Mouse (Mus musculus) forebrain, embryonic 11.5 days (tissue): ENCODE data around the gene Pygb. TPM values are rescaled to one million over a fixed set of nuclear protein-coding genes. Genes with fewer than 3 reads are reported as not detected.

Experiments
- ATAC-seq: fragments of 200-750 bp; cut with Nextera tagmentation; replicated peaks from 2 replicates; pipeline ENCODE4 v1.8.0; 2017; ENCODE audit warnings: moderate TSS enrichment; ENCODE audit not compliant: low FRiP score
- DNase-seq: peaks from one replicate; pipeline ENCODE4 v3.0.0-alpha.2; 2017; ENCODE audit warnings: low spot score
- H3K27ac ChIP-seq: fragments of 300-500 bp; sonication (generic); 2 replicates; pipeline ENCODE4 v1.5.1; 2014; ENCODE audit warnings: low read depth, low read length
- H3K27me3 ChIP-seq: fragments of 300-500 bp; sonication (generic); 2 replicates; pipeline ENCODE4 v1.6.1; 2014; ENCODE audit warnings: mild to moderate bottlenecking, low read length, mixed read lengths; ENCODE audit not compliant: control insufficient read depth, insufficient read depth
- H3K36me3 ChIP-seq: fragments of 300-500 bp; sonication (generic); 2 replicates; pipeline ENCODE4 v1.6.1; 2014; ENCODE audit warnings: mild to moderate bottlenecking, low read length, moderate library complexity, mixed read lengths; ENCODE audit not compliant: control insufficient read depth, insufficient read depth
- H3K4me1 ChIP-seq: fragments of 300-500 bp; sonication (generic); replicated peaks from 2 replicates; pipeline ENCODE4 v1.6.1; 2014; ENCODE audit warnings: low read length, mixed read lengths; ENCODE audit not compliant: control insufficient read depth, insufficient read depth
- H3K4me2 ChIP-seq: fragments of 300-500 bp; sonication (generic); 2 replicates; pipeline ENCODE4 v1.6.1; 2014; ENCODE audit warnings: low read depth, mild to moderate bottlenecking, low read length, moderate library complexity, mixed read lengths; ENCODE audit not compliant: severe bottlenecking
- H3K4me3 ChIP-seq: fragments of 300-500 bp; sonication (generic); 2 replicates; pipeline ENCODE4 v1.5.1; 2014; ENCODE audit warnings: low read depth, low read length
- H3K9ac ChIP-seq: fragments of 300-500 bp; sonication (generic); 2 replicates; pipeline ENCODE4 v1.6.1; 2014; ENCODE audit warnings: low read length
- H3K9me3 ChIP-seq: fragments of 300-500 bp; sonication (generic); 2 replicates; pipeline ENCODE4 v1.6.1; 2016; ENCODE audit warnings: low read length, mixed read lengths; ENCODE audit not compliant: control insufficient read depth
- WGBS: fragments of 180-500 bp; shearing (Covaris S2); extraction: QIAGEN DNeasy Blood & Tissue Kit; methylation state at CpG from one replicate; pipeline ENCODE4 v1.1.7; 2014; 5-methylcytosine and 5-hydroxymethylcytosine counted together
- polyA plus RNA-seq: library from polyadenylated mRNA; unstranded; fragments of >200 nt; fragmentation: Nextera tagmentation; extraction: Ambion mirVana; gene quantifications from 2 replicates; pipeline ENCODE4 v1.2.1, GENCODE M21; 2014

The Pygb gene
- polyA plus RNA-seq, 1 experiment from 2014 or later: 55.6 TPM

- Histone ChIP-seq H3K27me3 (no peaks in the 10 kb centered on the region), H3K4me3 (no peak overlapping the region), H3K9ac (no peak overlapping the region), H3K9me3 (no peaks in the 10 kb centered on the region), H3K4me2 (no peak overlapping the region), H3K4me1 (no peaks in the 10 kb centered on the region), H3K36me3 (peaks cover 3% of the 10 kb centered on the region; the same call in 1 of the 2 replicates), H3K27ac (no peak overlapping the region)
- ATAC-seq (no peak), DNase-seq (no peak)
- WGBS: 91% methylated on average over 3 of the region's 3 CpGs
These were observed 39.9 kb downstream of the Pygb start for GRCm38 (mm10) chr2:150826426-150826825.

DNA sequence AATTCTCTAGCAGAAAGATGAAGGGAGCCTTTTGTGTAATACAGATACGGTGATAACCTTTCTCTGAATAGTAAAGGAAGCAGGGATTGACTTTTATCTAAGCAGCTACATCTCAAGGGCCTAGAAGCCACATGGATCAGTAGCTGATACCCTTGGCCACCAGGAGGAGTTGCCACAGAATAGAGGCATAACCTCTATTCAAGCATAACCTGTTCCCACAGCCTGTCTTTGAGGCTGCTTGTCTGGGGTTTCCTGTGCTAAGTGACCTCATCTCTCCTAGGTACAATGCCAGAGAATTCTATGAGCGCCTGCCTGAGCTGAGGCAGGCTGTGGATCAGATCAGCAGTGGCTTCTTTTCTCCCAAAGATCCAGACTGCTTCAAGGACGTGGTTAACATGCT is 41.6 kb downstream of the Pygb start:
- Histone ChIP-seq H3K27ac (no peak overlapping the region), H3K4me2 (no peak overlapping the region), H3K9ac (no peak overlapping the region), H3K9me3 (no peaks in the 10 kb centered on the region), H3K27me3 (no peaks in the 10 kb centered on the region), H3K36me3 (peaks cover 3% of the 10 kb centered on the region; the same call in 1 of the 2 replicates), H3K4me1 (no peaks in the 10 kb centered on the region), H3K4me3 (no peak overlapping the region)
- WGBS: 95% methylated on average over 3 of the region's 3 CpGs
- ATAC-seq (no peak), DNase-seq (no peak)

DNA sequence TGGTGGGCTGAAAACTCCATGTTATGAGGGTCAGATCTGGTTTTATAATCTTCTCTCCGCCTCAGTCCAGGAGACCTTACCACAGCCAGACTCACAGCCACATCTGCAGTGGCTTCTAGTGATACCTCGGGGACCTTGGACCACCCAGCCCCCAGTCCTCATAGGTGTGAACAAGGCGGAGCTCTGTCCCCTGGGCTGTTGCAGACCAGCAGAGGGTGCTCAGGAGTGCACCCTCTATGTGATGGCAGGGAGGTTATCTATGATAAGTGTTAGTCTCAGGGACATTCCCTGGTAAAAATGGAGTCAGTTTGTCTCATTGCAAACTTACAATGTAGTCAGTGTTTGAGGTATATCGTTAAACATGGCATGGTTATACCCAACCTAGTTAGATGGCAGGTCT is 42.1 kb downstream of the Pygb start:
- no peak overlapping the region for H3K27ac ChIP-seq
- no peak for DNase-seq
- no peak overlapping the region for H3K4me3 ChIP-seq
- no peaks in the 10 kb centered on the region for H3K9me3 ChIP-seq
- no peaks in the 10 kb centered on the region for H3K4me1 ChIP-seq
- H3K27me3 ChIP-seq: no peaks in the 10 kb centered on the region
- 91% methylated on average over 4 of the region's 4 CpGs for WGBS
- ATAC-seq: no peak
- peaks cover 3% of the 10 kb centered on the region; the same call in 1 of the 2 replicates for H3K36me3 ChIP-seq
- no peak overlapping the region for H3K4me2 ChIP-seq
- no peak overlapping the region for H3K9ac ChIP-seq

- no peak for DNase-seq
- H3K4me2 ChIP-seq: no peak overlapping the region
- no peaks in the 10 kb centered on the region for H3K27me3 ChIP-seq
- no peak for ATAC-seq
- H3K4me3 ChIP-seq: no peak overlapping the region
- H3K9me3 ChIP-seq: no peaks in the 10 kb centered on the region
- no peaks in the 10 kb centered on the region for H3K4me1 ChIP-seq
- WGBS: 92% methylated on average over 2 of the region's 2 CpGs
- H3K27ac ChIP-seq: no peak overlapping the region
- H3K36me3 ChIP-seq: peaks cover 3% of the 10 kb centered on the region; the same call in 1 of the 2 replicates
- H3K9ac ChIP-seq: no peak overlapping the region
These were observed 43.5 kb downstream of the Pygb start for GRCm38 (mm10) chr2:150830011-150830410.

- 92% methylated on average over 3 of the region's 3 CpGs for WGBS
- H3K27ac ChIP-seq: no peak overlapping the region
- DNase-seq: no peak
These were observed 44.4 kb downstream of the Pygb start for GRCm38 (mm10) chr2:150830911-150831441.

GRCm38 (mm10) chr2:150832029-150832428 is 45.5 kb downstream of the Pygb start:
- no peak for ATAC-seq
- Histone ChIP-seq H3K4me1 (no peaks in the 10 kb centered on the region), H3K36me3 (peaks cover 2% of the 10 kb centered on the region; the same call in 1 of the 2 replicates), H3K4me3 (no peak overlapping the region), H3K9ac (no peak overlapping the region), H3K27me3 (no peaks in the 10 kb centered on the region), H3K9me3 (no peaks in the 10 kb centered on the region), H3K27ac (no peak overlapping the region), H3K4me2 (no peak overlapping the region)
- whole genome bisulfite sequencing: 96% methylated on average over 7 of the region's 7 CpGs
- no peak for DNase-seq

More at GRCm38 (mm10) chr2:150830911-150831441, 44.4 kb downstream of the Pygb start:
- ATAC-seq: no peak
- no peak overlapping the region for H3K4me2 ChIP-seq
- H3K36me3 ChIP-seq: peaks cover 3% of the 10 kb centered on the region; the same call in 1 of the 2 replicates
- H3K9me3 ChIP-seq: no peaks in the 10 kb centered on the region
- H3K27me3 ChIP-seq: no peaks in the 10 kb centered on the region
- no peaks in the 10 kb centered on the region for H3K4me1 ChIP-seq
- H3K9ac ChIP-seq: no peak overlapping the region
- no peak overlapping the region for H3K4me3 ChIP-seq

DNA sequence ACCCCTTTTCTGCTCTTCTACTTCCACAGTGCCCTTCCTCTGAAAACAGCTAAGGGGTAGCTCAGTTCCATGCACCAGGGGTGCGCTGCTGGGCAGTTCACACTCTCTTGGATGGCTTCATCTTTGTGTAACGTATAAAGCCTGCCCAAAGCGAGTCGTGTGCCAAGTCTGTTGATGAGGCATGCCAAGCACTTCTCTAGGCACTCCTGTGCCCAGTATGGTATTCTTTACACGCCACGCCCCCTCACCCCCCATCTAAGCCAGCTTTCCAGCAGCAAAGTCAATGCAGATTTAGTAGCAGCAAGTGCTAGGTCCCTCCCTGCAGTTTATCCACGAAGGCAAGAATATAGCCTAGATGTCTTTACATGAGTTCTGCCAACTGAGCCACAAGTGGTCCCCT is 48.1 kb downstream of the Pygb start:
- Histone ChIP-seq H3K27me3 (no peaks in the 10 kb centered on the region), H3K4me1 (no peaks in the 10 kb centered on the region), H3K4me2 (no peak overlapping the region), H3K27ac (no peak overlapping the region), H3K4me3 (no peak overlapping the region), H3K36me3 (no peaks in the 10 kb centered on the region; the same call in 1 of the 2 replicates), H3K9me3 (no peaks in the 10 kb centered on the region), H3K9ac (no peak overlapping the region)
- WGBS: 90% methylated on average over 7 of the region's 7 CpGs
- DNase-seq: no peak
- no peak for ATAC-seq

DNA sequence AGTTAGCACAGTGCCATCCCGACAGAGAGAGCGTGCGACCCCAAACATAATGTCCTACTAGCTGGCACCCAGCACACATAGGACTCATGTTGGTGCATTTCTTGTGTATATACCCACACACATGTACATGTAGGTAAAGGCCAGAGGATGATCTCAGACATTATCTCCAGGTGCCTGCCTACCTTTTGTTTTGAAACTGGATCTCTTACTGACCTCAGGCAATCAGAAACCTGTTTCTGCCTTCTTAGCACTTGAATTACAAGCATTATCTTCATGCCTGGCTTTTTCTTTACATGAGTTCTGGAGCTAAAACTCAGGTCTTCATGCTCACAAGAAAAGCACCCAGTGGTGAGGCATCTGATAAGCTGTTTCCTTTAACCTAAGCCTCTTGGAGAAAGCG is 49.4 kb downstream of the Pygb start:
- 96% methylated on average over 4 of the region's 4 CpGs for WGBS
- no peaks in the 10 kb centered on the region; the same call in 1 of the 2 replicates for H3K36me3 ChIP-seq
- no peak overlapping the region for H3K4me3 ChIP-seq
- no peak overlapping the region for H3K27ac ChIP-seq
- H3K27me3 ChIP-seq: no peaks in the 10 kb centered on the region
- no peak for DNase-seq
- no peaks in the 10 kb centered on the region for H3K9me3 ChIP-seq
- no peak overlapping the region for H3K4me2 ChIP-seq
- no peak for ATAC-seq
- H3K4me1 ChIP-seq: no peaks in the 10 kb centered on the region
- no peak overlapping the region for H3K9ac ChIP-seq

DNA sequence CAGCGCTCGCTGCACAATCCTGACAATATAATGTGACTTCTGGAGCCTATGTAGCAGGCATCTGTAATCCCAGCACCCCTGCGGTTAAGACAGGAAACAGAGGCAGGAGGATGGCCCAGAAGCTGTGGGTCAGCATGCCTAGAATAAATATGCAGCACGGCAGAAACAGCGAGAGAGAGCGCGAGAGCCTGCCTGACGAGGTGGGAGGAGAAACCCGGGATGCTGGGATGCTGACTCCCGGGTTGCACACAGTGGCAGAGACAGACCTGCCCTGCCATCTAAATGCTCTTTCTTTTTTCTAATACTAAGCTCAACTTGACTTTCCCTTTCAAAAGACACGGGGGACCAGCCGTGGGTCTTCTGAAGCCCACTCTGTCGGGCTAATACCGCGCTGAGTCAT is 50.4 kb downstream of the Pygb start:
- Histone ChIP-seq H3K4me2 (no peak overlapping the region), H3K4me3 (no peak overlapping the region), H3K27ac (no peak overlapping the region), H3K27me3 (no peaks in the 10 kb centered on the region), H3K4me1 (no peaks in the 10 kb centered on the region), H3K9ac (no peak overlapping the region), H3K9me3 (no peaks in the 10 kb centered on the region), H3K36me3 (no peaks in the 10 kb centered on the region; the same call in 1 of the 2 replicates)
- WGBS: 83% methylated on average over 15 of the region's 15 CpGs
- DNase-seq: no peak
- ATAC-seq: no peak
